Mouse (Mus musculus) left cerebral cortex, adult 18-20 months (tissue): ENCODE data around the gene Phc2. TPM values are rescaled to one million over a fixed set of nuclear protein-coding genes. Genes with fewer than 3 reads are reported as not detected.

Experiments
- DNase-seq, 2 experiments: peaks; one replicate each; pipeline ENCODE4 v3.0.0; 2021 to 2022; ENCODE audit warnings: low spot score in 2 of 2, mixed read lengths in 1 of 2
- total RNA-seq, 2 experiments: library from RNA; stranded (reverse); gene quantifications; 2 replicates each; pipeline ENCODE4 v1.2.3; 2021

The Phc2 gene
- total RNA-seq, 2 experiments from 2014 or later: 89.1 to 89.2 TPM

DNA sequence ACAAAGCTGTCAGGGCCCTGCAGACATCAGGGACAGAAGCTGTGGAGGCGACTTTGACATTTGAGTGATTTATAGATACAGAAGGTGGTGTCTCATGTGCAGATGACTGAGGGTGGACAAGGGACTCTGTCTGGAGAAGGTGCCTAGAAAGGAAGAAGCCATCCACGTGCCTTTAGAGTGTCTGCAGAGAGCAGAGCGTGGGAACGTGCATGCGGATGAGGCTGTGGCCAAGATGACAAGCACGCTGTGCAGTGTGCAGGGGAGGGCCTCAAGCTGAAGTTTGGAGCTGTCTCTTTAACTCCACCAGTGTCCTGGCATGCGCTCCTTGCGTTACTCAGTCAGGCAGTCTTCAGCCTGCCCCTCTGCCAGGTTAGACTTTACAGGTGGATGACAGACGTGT lies 34.5 kb downstream of the Phc2 start:
- DNase-seq: peak; percentile 34 to 75

GRCm38 (mm10) chr4:128689739-128690304 lies 35.3 kb downstream of the Phc2 start:
- no peak for DNase-seq

DNA sequence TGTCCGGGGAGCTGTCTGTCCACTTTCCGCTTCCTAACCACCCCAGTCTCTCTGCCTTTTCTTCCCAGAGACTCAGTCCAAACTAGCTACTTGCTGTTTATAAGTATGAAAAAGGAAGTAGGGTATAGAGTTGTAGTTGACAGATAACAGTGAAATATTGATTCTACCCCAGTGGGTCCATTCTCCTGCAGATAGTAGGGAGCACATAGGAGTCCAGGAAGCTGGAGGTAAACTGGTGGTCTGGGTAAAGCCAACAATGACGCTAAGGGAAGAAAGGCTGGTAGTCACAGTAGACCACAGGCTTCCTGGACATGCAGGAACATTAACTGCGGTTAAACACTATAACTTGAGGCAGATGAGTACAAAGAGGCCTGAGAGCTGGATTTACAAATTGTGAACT lies 36.7 kb downstream of the Phc2 start:
- no peak for DNase-seq

- no peak for DNase-seq
Observed at GRCm38 (mm10) chr4:128692149-128692925, 37.8 kb downstream of the Phc2 start.

GRCm38 (mm10) chr4:128693207-128693606 lies 38.7 kb downstream of the Phc2 start:
- no peak for DNase-seq

- DNase-seq: no peak
Observed at GRCm38 (mm10) chr4:128694315-128694714, 39.8 kb downstream of the Phc2 start.

- no peak for DNase-seq
Observed at GRCm38 (mm10) chr4:128695149-128695548, 40.6 kb downstream of the Phc2 start.

DNA sequence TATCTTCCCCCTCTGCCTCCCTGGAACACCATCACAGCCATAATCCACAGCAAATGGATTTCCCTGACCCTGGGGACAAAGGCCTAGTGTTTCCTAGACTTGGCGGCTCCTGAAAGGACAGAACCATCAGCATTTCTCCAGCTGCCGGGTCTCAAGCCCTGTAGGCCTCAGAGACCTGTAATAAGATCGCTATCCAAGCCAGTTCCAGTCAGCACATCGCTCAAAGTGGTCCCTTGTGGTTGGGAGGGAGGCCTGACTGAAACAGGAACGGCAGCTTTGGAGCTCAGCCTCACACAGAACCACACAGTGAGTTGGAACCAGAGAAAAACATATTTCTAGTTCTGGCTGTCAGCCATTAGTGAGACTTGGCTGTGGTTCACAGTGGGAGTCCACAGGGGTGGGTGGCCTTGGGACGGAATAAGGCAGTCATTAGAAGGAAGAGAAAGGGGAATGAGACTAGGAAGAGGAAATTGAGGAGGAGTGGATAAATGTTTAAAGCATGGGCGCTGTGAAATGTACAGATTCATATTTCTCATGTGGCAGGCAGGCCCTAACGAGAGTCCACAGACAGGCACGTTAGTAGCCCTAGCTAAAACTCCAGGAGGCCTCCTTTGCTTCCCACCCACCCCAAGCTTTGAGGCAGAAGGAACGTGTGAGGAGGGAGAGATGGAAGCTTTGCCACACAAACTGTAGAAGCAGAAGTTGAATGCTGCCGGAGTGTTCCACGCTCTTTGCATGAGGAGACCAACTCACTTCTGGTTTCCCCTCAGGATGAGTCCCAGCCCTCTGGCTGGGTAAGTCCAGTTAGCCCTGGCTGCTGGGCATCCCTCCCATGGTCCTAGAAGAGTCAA lies 43.7 kb downstream of the Phc2 start:
- peak; percentile 60 to 71 for DNase-seq

DNA sequence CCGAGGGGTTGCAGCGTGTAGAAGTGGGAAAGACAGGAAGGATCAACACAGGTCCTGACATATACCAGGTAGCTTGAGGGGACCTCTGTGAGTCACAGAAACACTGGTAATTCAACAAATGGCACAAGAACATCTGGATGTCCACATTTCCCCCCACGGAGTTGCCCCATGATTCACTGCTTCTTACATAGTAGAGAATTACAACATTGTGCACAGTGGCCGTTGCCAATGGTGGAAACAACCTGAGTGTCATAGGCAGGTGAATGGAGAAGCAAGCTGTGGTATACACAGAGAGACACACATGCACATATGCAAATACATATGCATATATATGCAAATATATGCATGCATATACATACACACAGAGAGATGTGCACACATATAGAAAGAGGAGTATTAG lies 45.4 kb downstream of the Phc2 start:
- DNase-seq: no peak

DNA sequence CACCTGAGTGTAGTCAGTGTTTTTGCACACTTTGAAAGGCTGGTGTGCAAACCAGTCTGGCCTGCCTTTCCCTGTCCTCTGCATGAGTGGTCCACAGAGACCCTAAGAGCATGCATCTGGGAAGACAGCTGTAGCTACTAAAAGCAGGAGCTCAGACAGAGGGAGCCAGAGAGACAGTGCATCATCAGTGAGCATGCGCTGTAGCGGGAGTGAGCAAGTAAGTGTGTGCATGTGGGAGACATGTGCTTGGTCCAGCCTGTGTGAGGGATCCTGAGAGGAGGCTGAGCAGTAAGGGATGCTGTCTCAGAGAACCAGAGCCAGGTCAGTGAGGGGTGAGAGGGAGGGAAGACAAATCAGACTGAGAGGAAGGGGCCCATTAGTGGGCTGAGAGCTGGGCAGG lies 46.0 kb downstream of the Phc2 start:
- DNase-seq: no peak

DNA sequence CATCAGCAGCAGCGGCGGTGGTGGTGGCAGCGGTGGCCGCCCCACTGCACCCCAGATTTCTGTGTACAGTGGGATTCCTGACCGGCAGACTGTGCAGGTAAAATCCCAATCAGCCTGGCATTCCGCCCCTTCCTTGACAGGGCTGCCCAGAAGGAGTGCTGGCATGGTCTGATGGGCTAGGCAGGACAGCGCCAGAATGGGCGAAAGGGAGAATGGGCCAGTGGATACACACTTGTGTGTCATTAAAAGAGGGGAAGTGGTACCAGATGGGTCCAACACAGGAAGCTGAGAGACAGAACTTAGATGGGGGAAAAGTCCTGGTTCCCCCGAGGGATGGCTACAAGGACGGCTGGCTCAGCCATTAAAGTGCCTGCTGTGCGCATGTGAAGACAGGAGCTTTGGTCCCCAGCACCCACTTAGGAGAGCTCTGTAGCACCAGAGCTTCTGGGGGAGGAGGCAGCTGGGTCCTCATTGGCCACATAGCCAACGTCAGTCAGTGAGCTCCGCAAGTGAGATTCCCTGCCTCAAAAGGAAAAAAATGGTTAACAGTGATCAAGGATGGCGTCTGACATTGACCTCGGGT lies 50.7 kb downstream of the Phc2 start:
- DNase-seq: no peak

DNA sequence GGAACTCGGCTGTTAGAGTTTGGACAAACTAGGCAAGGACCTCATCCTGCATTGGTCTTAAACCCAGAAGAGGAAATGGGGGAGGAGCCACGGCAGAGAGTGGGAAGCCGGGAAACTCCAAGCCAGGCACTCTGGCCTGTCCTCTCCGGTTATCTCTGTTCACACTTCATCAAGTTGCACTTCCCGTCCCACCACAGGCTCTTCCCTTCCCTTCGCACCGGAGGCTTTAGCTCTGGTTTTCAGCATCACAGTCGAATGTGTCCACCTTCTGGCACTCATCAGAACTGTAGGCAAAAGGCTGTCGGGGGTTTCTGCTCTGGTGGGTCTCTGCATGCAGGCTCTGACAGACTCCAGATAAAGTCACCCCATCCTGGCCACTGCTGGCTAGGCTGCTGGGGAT lies 52.1 kb downstream of the Phc2 start:
- no peak for DNase-seq

GRCm38 (mm10) chr4:128707384-128707783 lies 52.9 kb downstream of the Phc2 start:
- DNase-seq: no peak

DNA sequence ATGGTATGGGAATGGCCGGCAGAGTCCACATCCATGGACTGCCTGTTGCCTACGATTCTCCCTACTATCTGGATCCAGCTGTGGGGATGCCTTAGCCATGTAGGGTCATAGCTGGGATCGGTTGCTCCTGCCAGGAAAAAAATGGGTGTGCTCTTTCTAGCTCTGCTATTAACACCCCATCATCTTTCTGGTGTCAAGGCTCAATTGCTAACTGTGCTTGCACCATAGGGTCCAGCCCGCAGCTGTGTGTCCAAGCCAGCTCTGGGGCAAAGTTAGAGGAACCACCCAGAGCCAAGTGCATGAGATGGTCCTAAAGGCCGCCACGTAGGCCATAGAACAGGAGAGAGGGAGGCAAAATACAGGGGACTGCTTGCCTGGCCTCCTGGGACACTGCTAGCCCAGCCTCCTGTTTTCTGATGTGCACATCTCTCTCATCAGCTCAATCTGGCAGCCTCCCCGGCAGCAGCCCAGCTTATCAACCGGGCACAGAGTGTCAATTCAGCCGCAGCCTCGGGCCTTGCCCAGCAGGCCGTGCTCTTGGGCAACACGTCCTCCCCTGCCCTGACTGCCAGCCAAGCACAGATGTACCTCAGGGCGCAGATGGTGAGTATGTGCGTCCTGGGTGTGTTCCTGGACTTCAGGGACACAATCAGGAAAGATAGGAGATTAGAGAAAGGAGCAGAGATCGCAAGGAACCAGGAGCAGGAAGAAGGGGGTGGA lies 54.7 kb downstream of the Phc2 start:
- DNase-seq: no peak

- no peak for DNase-seq
Observed at GRCm38 (mm10) chr4:128709781-128710166, 55.3 kb downstream of the Phc2 start.

DNA sequence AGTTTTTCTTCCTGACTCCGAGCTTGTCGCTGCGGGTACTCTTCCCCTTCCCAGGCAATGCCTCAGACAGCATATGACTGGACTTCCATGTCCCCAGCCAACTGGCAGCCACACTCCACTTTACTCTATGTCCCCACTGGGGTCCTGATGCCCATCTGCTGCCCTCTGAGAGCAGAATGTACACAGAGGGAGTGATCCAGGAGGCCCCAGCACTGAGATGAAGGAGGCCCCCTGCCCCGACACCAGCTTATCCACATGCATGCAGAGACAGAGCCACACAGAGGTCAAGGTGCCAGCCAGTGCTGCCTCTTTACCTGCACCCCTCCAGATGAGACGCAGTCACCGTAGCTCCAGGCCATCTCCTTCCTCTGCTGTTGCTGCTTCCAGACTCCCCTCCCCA lies 55.8 kb downstream of the Phc2 start:
- no peak for DNase-seq

GRCm38 (mm10) chr4:128710800-128711199 lies 56.3 kb downstream of the Phc2 start:
- DNase-seq: no peak

GRCm38 (mm10) chr4:128711455-128712135 lies 57.1 kb downstream of the Phc2 start:
- DNase-seq: peak; percentile 93 to 95

DNA sequence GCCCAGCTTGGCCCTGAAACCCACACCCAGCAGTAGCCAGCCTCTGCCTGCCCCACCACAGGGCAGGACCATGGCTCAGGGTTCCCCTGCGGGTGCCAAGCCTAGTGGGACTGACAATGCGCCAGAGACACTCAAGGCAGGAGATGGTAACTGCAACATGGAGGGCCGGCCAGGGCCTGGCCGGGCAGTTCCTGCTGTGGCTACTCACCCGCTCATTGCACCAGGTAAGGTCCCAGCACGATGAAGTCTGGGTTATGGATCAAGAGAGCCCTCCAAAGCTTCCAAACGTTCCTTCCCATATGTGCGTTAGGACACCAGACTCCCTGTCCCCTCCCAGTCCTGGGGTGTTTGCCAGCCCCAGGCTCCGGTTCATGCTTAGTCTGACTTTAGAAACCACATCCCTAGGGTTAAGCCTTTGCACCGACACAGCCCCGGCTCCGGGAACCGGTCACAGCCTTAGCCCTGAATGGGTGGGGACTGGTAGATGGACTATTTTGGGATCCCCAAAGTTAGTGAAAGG lies 57.7 kb downstream of the Phc2 start:
- no peak for DNase-seq

GRCm38 (mm10) chr4:128712941-128713340 lies 58.4 kb downstream of the Phc2 start:
- peak in 1 of 2 experiments; percentile 53 for DNase-seq
